Mouse (Mus musculus): ENCODE data around the gene 6430628N08Rik. TPM values are rescaled to one million over a fixed set of nuclear protein-coding genes. Genes with fewer than 3 reads are reported as not detected.

The 6430628N08Rik gene
- polyA plus RNA-seq (2011; ENCODE audit: insufficient read depth, insufficient read length, low replicate concordance, missing spikeins), result not detected in 2 replicates

- Histone ChIP-seq H3K27ac (ENCODE audit: control insufficient read depth, insufficient read depth, low read depth, low read length, poor library complexity) (no peak within 1 kb of the TSS), H3K4me3 (replicated peaks; ENCODE audit: control insufficient read depth, low read depth, low read length) (no peak within 1 kb of the TSS), H3K4me1 (ENCODE audit: control insufficient read depth, insufficient read depth, low read length) (no peaks in the 10 kb centered on the region; the same call in 1 of the 2 replicates)
- WGBS, result 3% methylated on average over 31 of the region's 31 CpGs
- no peak for TF ChIP-seq POLR2A (IDR thresholded peaks at IDR 0.05; ENCODE audit: borderline replicate concordance, control insufficient read depth, low read depth, low read length)
- TF ChIP-seq CTCF (IDR thresholded peaks at IDR 0.05; ENCODE audit: control insufficient read depth, insufficient read depth, low read length), result no peak
These were observed at the start of gene 6430628N08Rik for GRCm38 (mm10) chr4:115890553-115890952. Gene 6430628N08Rik (plus strand): TSS chr4:115890665.

GRCm38 (mm10) chr4:115840842-115841241 lies 49.6 kb upstream of the 6430628N08Rik start:
- Histone ChIP-seq H3K4me3 (replicated peaks; ENCODE audit: control insufficient read depth, low read depth, low read length) (no peak overlapping the region), H3K4me1 (ENCODE audit: control insufficient read depth, insufficient read depth, low read length) (no peaks in the 10 kb centered on the region; the same call in 1 of the 2 replicates), H3K27ac (ENCODE audit: control insufficient read depth, insufficient read depth, low read depth, low read length, poor library complexity) (no peak overlapping the region)
- TF ChIP-seq POLR2A (IDR thresholded peaks at IDR 0.05; ENCODE audit: borderline replicate concordance, control insufficient read depth, low read depth, low read length) (no peak), CTCF (IDR thresholded peaks at IDR 0.05; ENCODE audit: control insufficient read depth, insufficient read depth, low read length) (no peak)
- 82% methylated on average over 4 of the region's 4 CpGs for WGBS

GRCm38 (mm10) chr4:115846656-115847055 lies 43.8 kb upstream of the 6430628N08Rik start:
- no peak overlapping the region for H3K4me3 ChIP-seq (replicated peaks; ENCODE audit: control insufficient read depth, low read depth, low read length)
- H3K4me1 ChIP-seq (ENCODE audit: control insufficient read depth, insufficient read depth, low read length), result peaks cover 17% of the 10 kb centered on the region
- 79% methylated on average over 2 of the region's 2 CpGs for WGBS
- peak overlapping the region; percentile 7; the same call in 1 of the 2 replicates for H3K27ac ChIP-seq (ENCODE audit: control insufficient read depth, insufficient read depth, low read depth, low read length, poor library complexity)
- TF ChIP-seq CTCF (IDR thresholded peaks at IDR 0.05; ENCODE audit: control insufficient read depth, insufficient read depth, low read length) (no peak), POLR2A (IDR thresholded peaks at IDR 0.05; ENCODE audit: borderline replicate concordance, control insufficient read depth, low read depth, low read length) (no peak)

- no peak for TF ChIP-seq POLR2A (IDR thresholded peaks at IDR 0.05; ENCODE audit: borderline replicate concordance, control insufficient read depth, low read depth, low read length)
- no peak for TF ChIP-seq CTCF (IDR thresholded peaks at IDR 0.05; ENCODE audit: control insufficient read depth, insufficient read depth, low read length)
- peak overlapping the region; percentile 85 for H3K27ac ChIP-seq (ENCODE audit: control insufficient read depth, insufficient read depth, low read depth, low read length, poor library complexity)
- H3K4me1 ChIP-seq (ENCODE audit: control insufficient read depth, insufficient read depth, low read length), result peaks cover 17% of the 10 kb centered on the region
- no peak overlapping the region for H3K4me3 ChIP-seq (replicated peaks; ENCODE audit: control insufficient read depth, low read depth, low read length)
- 4% methylated on average over 5 of the region's 5 CpGs for WGBS
These were observed 43.1 kb upstream of the 6430628N08Rik start for GRCm38 (mm10) chr4:115847377-115847776.

- WGBS, result 39% methylated on average over 1 of the region's 1 CpGs
- peak overlapping the region; percentile 85 for H3K27ac ChIP-seq (ENCODE audit: control insufficient read depth, insufficient read depth, low read depth, low read length, poor library complexity)
- peaks cover 17% of the 10 kb centered on the region for H3K4me1 ChIP-seq (ENCODE audit: control insufficient read depth, insufficient read depth, low read length)
- H3K4me3 ChIP-seq (replicated peaks; ENCODE audit: control insufficient read depth, low read depth, low read length), result no peak overlapping the region
- TF ChIP-seq POLR2A (IDR thresholded peaks at IDR 0.05; ENCODE audit: borderline replicate concordance, control insufficient read depth, low read depth, low read length) (no peak), CTCF (IDR thresholded peaks at IDR 0.05; ENCODE audit: control insufficient read depth, insufficient read depth, low read length) (no peak)
These were observed 42.4 kb upstream of the 6430628N08Rik start for GRCm38 (mm10) chr4:115848083-115848482.

- Histone ChIP-seq H3K4me1 (ENCODE audit: control insufficient read depth, insufficient read depth, low read length) (peaks cover 17% of the 10 kb centered on the region), H3K27ac (ENCODE audit: control insufficient read depth, insufficient read depth, low read depth, low read length, poor library complexity) (peak overlapping the region; percentile 91), H3K4me3 (replicated peaks; ENCODE audit: control insufficient read depth, low read depth, low read length) (peak overlapping the region; percentile 15)
- TF ChIP-seq POLR2A (IDR thresholded peaks at IDR 0.05; ENCODE audit: borderline replicate concordance, control insufficient read depth, low read depth, low read length) (no peak), CTCF (IDR thresholded peaks at IDR 0.05; ENCODE audit: control insufficient read depth, insufficient read depth, low read length) (no peak)
- 25% methylated on average over 8 of the region's 8 CpGs for WGBS
These were observed 41.3 kb upstream of the 6430628N08Rik start for GRCm38 (mm10) chr4:115848990-115849677.

GRCm38 (mm10) chr4:115850111-115850510 lies 40.4 kb upstream of the 6430628N08Rik start:
- 77% methylated on average over 2 of the region's 2 CpGs for WGBS
- Histone ChIP-seq H3K4me1 (ENCODE audit: control insufficient read depth, insufficient read depth, low read length) (peaks cover 17% of the 10 kb centered on the region), H3K27ac (ENCODE audit: control insufficient read depth, insufficient read depth, low read depth, low read length, poor library complexity) (peak overlapping the region; percentile 47; the same call in 1 of the 2 replicates), H3K4me3 (replicated peaks; ENCODE audit: control insufficient read depth, low read depth, low read length) (no peak overlapping the region)
- TF ChIP-seq CTCF (IDR thresholded peaks at IDR 0.05; ENCODE audit: control insufficient read depth, insufficient read depth, low read length) (no peak), POLR2A (IDR thresholded peaks at IDR 0.05; ENCODE audit: borderline replicate concordance, control insufficient read depth, low read depth, low read length) (no peak)

- H3K4me1 ChIP-seq (ENCODE audit: control insufficient read depth, insufficient read depth, low read length), result peaks cover 18% of the 10 kb centered on the region
- no peak overlapping the region for H3K27ac ChIP-seq (ENCODE audit: control insufficient read depth, insufficient read depth, low read depth, low read length, poor library complexity)
- WGBS, result 70% methylated on average over 2 of the region's 2 CpGs
- TF ChIP-seq POLR2A (IDR thresholded peaks at IDR 0.05; ENCODE audit: borderline replicate concordance, control insufficient read depth, low read depth, low read length) (no peak), CTCF (IDR thresholded peaks at IDR 0.05; ENCODE audit: control insufficient read depth, insufficient read depth, low read length) (no peak)
- no peak overlapping the region for H3K4me3 ChIP-seq (replicated peaks; ENCODE audit: control insufficient read depth, low read depth, low read length)
These were observed 39.8 kb upstream of the 6430628N08Rik start for GRCm38 (mm10) chr4:115850631-115851030.

Measured in bone marrow, adult 2 months (tissue).